Mouse (Mus musculus) heart, adult 9 months (tissue): ENCODE measurements around the gene Crcp.
A peak's percentile ranks its signal among the peaks of the same experiment; 100 is the strongest.
"Not testable (repeated sequence)": the region's sequence is repeated elsewhere in the genome, so short reads cannot be mapped to it uniquely, and the experiment has no call there.

Source experiments
- DNase-seq, 2 experiments: peaks; one replicate each; pipeline ENCODE4 v3.0.0; 2022; ENCODE audit warnings: low spot score in 2 of 2

Gene Crcp

GRCm38 (mm10) chr5:130023767-130024539 lies 5.1 kb upstream of the Crcp start:
- peak; percentile 90 to 93 for DNase-seq

- DNase-seq, result no peak
Measured at GRCm38 (mm10) chr5:130027134-130027533, 2.0 kb upstream of the Crcp start.

GRCm38 (mm10) chr5:130027696-130028095 lies 1.4 kb upstream of the Crcp start:
- DNase-seq, result no peak

- DNase-seq, result no peak
Measured at GRCm38 (mm10) chr5:130031410-130032390, 2.6 kb downstream of the Crcp start.

- no peak for DNase-seq
Measured at GRCm38 (mm10) chr5:130033869-130034268, 4.8 kb downstream of the Crcp start.

- DNase-seq, result not testable (repeated sequence)
Measured at GRCm38 (mm10) chr5:130036300-130036699, 7.2 kb downstream of the Crcp start.

- DNase-seq, result peak; percentile 74 to 80
Measured at GRCm38 (mm10) chr5:130037752-130038455, 8.8 kb downstream of the Crcp start.

GRCm38 (mm10) chr5:130040797-130041196 lies 11.7 kb downstream of the Crcp start:
- DNase-seq, result no peak

- DNase-seq, result no peak
Measured at GRCm38 (mm10) chr5:130041262-130041661, 12.2 kb downstream of the Crcp start.

GRCm38 (mm10) chr5:130043741-130044140 lies 14.7 kb downstream of the Crcp start:
- DNase-seq, result no peak

GRCm38 (mm10) chr5:130044201-130044695 lies 15.2 kb downstream of the Crcp start:
- peak; percentile 76 to 84 for DNase-seq

- no peak for DNase-seq
Measured at GRCm38 (mm10) chr5:130046100-130046499, 17.0 kb downstream of the Crcp start.

- DNase-seq, result peak in 1 of 2 experiments; percentile 21
Measured at GRCm38 (mm10) chr5:130046589-130046988, 17.5 kb downstream of the Crcp start.

GRCm38 (mm10) chr5:130047013-130047412 lies 17.9 kb downstream of the Crcp start:
- no peak for DNase-seq

GRCm38 (mm10) chr5:130048786-130049520 lies 19.9 kb downstream of the Crcp start:
- peak; percentile 71 to 72 for DNase-seq

GRCm38 (mm10) chr5:130050416-130050815 lies 21.3 kb downstream of the Crcp start:
- DNase-seq, result no peak

GRCm38 (mm10) chr5:130051073-130051860 lies 22.2 kb downstream of the Crcp start:
- no peak for DNase-seq

GRCm38 (mm10) chr5:130052510-130052909 lies 23.4 kb downstream of the Crcp start:
- DNase-seq, result peak in 1 of 2 experiments; percentile 54

- no peak for DNase-seq
Measured at GRCm38 (mm10) chr5:130052955-130053354, 23.9 kb downstream of the Crcp start.

- DNase-seq, result no peak
Measured at GRCm38 (mm10) chr5:130055688-130056087, 26.6 kb downstream of the Crcp start.
